Mouse (Mus musculus): Measurements from ENCODE around the gene Prkch.

DNA sequence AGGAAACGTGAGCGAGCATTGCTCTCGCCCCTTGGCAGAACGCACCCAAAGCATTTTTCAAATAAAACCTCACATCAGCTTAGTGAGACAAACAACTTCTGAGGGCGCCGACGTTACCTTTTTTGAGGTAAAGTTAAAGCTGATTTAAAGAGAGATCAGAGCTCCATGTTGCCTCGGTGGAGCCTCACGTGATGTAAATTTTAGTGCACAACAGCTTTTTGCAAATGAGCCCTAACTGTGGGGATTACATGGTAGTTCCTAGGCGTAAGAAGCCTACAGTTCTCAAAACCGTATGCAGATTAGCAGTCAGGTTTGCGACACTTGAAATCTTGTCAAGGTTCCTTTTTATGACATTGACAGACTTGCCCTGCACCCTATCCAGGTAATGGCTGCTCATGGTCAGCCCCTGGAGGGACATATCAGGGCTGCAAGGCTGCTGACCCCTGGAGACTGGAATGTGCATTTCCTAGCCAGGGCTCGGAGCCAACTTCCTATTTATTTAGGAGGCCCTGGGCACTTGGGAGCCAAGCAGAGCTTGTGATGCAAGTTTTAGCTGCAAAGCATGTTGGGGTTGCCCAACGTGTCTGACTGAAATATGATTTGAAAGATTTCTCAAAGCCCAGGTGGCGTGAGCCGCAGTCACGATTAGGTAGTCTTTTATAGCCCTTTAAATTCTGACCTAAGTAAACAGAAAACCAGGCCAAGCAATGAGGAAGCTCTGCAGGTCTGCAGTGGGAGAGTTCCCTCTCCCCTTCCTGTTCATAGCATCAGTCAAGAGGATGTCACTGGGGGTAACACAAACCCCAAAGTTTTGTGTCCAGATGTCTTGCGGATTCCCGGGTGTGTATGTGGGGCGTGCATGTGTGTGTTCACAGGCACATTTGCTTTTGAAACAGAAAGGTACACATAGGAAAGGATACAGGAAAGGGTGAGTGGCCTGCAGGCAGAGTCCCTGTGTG, 102.8 kb downstream of the Prkch start:
- TF ChIP-seq USF1 (IDR thresholded peaks at IDR 0.05; ENCODE audit: low read depth) (no peak), CTCF (IDR thresholded peaks at IDR 0.05; ENCODE audit: control insufficient read depth, insufficient read depth, insufficient read length) (no peak), MAX (IDR thresholded peaks at IDR 0.05) (no peak), CEBPB (IDR thresholded peaks at IDR 0.05; ENCODE audit: low read depth) (peak; percentile 6), FOSL1 (IDR thresholded peaks at IDR 0.05; ENCODE audit: insufficient read depth, low read length, poor library complexity, severe bottlenecking) (no peak), MYOG (IDR thresholded peaks at IDR 0.05; ENCODE audit: control insufficient read depth, extremely low read depth, insufficient read length) (no peak), MYOD1 (IDR thresholded peaks at IDR 0.05; ENCODE audit: control insufficient read depth, insufficient read length, low read depth) (no peak)
